Mouse (Mus musculus) olfactory bulb, adult 2 months (tissue): Measurements from ENCODE around the gene Tepsin.

Source experiments
- CTCF ChIP-seq: fragments of 200-500 bp; IDR thresholded peaks from 2 replicates; pipeline ENCODE4 v1.5.1; 2012; ENCODE audit warnings: low read depth, mild to moderate bottlenecking, low read length, moderate library complexity; ENCODE audit not compliant: insufficient read depth
- POLR2A ChIP-seq: fragments of 200-500 bp; IDR thresholded peaks from 2 replicates; pipeline ENCODE4 v1.6.1; 2012; ENCODE audit warnings: mild to moderate bottlenecking, low read depth, low read length, moderate library complexity; ENCODE audit not compliant: insufficient read depth

GRCm38 (mm10) chr11:120117626-120118025 lies 19.1 kb upstream of the Tepsin start:
- TF ChIP-seq POLR2A (no peak), CTCF (no peak)
